Mouse (Mus musculus) spleen, adult 12 weeks (tissue): ENCODE data around the gene Gm8764.
"Not testable (repeated sequence)": the region's sequence is repeated elsewhere in the genome, so short reads cannot be mapped to it uniquely, and the experiment has no call there.

Source experiments
- DNase-seq: peaks from one replicate; pipeline ENCODE4 v3.0.0; 2022; ENCODE audit warnings: low spot score

Gene Gm8764

DNA sequence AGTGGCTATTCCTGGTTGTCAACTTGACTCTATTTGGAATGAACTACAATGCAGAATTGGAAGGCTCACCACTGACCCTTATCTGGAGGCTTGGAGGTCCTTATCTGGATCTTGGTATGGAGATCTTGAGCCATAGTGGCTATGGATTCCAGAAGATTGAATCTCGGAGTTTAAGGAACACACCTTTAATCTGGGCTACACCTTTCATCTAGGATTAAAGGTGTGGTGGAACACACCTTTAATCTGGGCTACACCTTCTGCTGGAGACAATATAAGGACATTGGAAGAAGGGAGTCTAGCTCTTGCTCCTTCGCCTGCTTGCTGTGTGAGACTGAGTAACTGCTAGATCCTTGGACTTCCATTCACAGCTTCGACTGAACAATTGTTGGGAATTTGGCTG lies at the start of gene Gm8764:
Gene Gm8764, plus strand, starts transcription at position 301 of the 400 bp plus-strand sequence.
- DNase-seq: not testable (repeated sequence)

- no peak for DNase-seq
Measured at GRCm38 (mm10) chr10:104110044-104110443, 49.8 kb upstream of the Gm8764 start.

- no peak for DNase-seq
Measured at GRCm38 (mm10) chr10:104118312-104118711, 41.5 kb upstream of the Gm8764 start.

- not testable (repeated sequence) for DNase-seq
Measured at GRCm38 (mm10) chr10:104142687-104143086, 17.1 kb upstream of the Gm8764 start, which contains the start of gene Gm21293. TSS of gene Gm21293 (plus strand) at chr10:104142987.

GRCm38 (mm10) chr10:104151197-104151596 lies 8.6 kb upstream of the Gm8764 start, which contains the start of gene Gm6763:
TSS of gene Gm6763 (plus strand) at chr10:104151497.
- not testable (repeated sequence) for DNase-seq

DNA sequence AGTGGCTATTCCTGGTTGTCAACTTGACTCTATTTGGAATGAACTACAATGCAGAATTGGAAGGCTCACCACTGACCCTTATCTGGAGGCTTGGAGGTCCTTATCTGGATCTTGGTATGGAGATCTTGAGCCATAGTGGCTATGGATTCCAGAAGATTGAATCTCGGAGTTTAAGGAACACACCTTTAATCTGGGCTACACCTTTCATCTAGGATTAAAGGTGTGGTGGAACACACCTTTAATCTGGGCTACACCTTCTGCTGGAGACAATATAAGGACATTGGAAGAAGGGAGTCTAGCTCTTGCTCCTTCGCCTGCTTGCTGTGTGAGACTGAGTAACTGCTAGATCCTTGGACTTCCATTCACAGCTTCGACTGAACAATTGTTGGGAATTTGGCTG lies 8.4 kb downstream of the Gm8764 start, which contains the start of gene Gm21304:
Gene Gm21304, plus strand, starts transcription at position 301 of the 400 bp plus-strand sequence.
- not testable (repeated sequence) for DNase-seq

DNA sequence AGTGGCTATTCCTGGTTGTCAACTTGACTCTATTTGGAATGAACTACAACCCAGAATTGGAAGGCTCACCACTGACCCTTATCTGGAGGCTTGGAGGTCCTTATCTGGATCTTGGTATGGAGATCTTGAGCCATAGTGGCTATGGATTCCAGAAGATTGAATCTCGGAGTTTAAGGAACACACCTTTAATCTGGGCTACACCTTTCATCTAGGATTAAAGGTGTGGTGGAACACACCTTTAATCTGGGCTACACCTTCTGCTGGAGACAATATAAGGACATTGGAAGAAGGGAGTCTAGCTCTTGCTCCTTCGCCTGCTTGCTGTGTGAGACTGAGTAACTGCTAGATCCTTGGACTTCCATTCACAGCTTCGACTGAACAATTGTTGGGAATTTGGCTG lies 16.9 kb downstream of the Gm8764 start, which contains the start of gene Gm21312:
Gene Gm21312, plus strand, starts transcription at position 301 of the 400 bp plus-strand sequence.
- DNase-seq: not testable (repeated sequence)

- DNase-seq: not testable (repeated sequence)
Measured at GRCm38 (mm10) chr10:104185233-104185632, 25.4 kb downstream of the Gm8764 start, which contains the start of gene Gm20765. TSS of gene Gm20765 (plus strand) at chr10:104185533.

DNA sequence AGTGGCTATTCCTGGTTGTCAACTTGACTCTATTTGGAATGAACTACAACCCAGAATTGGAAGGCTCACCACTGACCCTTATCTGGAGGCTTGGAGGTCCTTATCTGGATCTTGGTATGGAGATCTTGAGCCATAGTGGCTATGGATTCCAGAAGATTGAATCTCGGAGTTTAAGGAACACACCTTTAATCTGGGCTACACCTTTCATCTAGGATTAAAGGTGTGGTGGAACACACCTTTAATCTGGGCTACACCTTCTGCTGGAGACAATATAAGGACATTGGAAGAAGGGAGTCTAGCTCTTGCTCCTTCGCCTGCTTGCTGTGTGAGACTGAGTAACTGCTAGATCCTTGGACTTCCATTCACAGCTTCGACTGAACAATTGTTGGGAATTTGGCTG lies 33.9 kb downstream of the Gm8764 start, which contains the start of gene Gm4340:
Gene Gm4340, plus strand, starts transcription at position 301 of the 400 bp plus-strand sequence.
- not testable (repeated sequence) for DNase-seq

DNA sequence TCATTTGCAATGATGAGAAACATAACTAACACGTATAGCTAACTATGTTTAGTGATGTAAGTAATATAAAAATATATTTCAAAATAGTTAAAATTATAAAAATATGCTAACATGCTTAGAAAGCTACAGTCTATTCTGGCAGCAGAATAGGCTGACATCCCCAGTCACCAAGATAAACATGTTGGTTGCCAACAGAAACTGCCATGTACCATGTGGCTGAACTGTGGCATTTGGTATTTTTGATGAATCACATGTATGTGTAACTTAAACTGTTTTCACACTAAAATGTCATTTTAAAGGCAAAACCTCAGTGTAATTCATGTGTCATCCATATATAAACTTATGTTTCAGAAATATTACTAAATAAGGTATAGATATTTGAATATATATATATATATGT lies 49.8 kb downstream of the Gm8764 start:
- DNase-seq: no peak

DNA sequence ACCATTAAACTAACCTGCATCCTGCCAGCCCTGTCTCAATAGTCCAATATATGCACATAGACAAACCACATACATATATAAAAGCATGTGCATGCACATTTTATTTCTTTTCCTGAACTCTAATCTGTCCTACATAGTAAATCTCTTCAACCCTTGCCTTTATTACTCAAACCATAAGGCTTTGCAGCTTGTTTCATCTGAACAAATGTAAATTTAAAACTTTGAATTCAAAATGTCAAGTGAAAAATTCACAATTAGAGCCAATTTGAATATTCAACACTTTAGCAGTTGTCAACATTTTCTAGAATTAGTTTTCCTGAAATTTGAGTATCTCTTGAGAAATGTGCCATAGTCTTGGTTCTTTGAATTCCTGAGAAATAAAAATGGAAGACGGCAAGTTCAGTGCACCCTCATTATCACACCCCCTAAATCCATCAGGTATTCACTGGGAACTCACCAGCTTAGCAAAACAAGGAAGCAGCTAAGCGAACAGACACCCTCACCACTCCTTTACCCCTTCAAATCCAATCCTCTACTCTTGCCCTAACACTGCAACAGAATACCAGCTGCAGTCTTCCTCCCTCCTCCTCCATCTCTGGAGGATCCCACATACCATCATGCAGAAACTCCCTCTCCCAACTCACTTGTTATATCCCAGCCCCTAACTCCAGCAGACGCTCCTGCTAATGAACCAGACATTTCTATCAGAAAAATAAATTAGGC lies 50.6 kb downstream of the Gm8764 start:
- no peak for DNase-seq
